Mouse (Mus musculus) frontal cortex, postnatal 14 days (tissue): ENCODE data around the gene Rpl34.

Source experiments
- DNase-seq, 2 experiments: peaks; one replicate each; pipeline ENCODE4 v3.0.0; 2022; ENCODE audit warnings: low spot score in 2 of 2

The Rpl34 gene

DNA sequence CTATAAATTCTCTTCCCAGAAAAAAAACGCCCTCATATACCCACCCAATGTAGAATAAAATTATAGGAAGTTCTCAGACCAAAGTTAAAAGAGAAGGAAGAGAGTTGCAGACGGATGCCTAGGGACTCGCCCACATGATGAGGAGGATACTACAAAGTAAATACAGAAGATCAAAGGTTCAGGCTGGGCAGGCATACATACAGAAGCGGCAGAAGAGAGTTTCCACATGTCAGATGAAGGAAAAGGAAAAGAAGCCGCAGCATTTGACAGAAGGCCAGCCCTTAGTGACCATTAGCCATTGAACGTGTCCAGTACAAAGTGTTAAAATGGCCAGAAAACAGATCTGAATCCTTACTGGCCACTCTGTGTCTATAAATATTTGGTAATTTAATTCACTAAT lies 17.3 kb downstream of the Rpl34 start:
- no peak for DNase-seq

DNA sequence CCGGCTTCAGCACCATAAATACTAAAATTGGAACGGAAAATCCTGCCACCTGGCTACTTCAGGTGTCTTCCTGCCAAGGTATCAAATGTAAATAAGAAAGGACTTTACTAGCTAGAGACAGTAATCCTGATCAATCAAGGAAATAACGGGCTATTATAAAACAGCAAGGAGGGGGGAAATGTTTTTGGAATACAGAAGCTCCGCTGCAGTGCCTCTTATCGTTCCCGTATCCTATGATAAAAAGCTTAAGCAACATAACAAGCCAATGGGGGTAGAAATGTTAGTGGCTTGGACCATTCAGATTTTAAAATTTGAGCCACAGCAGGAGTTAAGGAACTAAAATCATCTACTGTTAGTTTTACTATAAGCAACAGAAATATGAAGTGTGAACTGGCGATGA lies 20.1 kb downstream of the Rpl34 start:
- no peak for DNase-seq

DNA sequence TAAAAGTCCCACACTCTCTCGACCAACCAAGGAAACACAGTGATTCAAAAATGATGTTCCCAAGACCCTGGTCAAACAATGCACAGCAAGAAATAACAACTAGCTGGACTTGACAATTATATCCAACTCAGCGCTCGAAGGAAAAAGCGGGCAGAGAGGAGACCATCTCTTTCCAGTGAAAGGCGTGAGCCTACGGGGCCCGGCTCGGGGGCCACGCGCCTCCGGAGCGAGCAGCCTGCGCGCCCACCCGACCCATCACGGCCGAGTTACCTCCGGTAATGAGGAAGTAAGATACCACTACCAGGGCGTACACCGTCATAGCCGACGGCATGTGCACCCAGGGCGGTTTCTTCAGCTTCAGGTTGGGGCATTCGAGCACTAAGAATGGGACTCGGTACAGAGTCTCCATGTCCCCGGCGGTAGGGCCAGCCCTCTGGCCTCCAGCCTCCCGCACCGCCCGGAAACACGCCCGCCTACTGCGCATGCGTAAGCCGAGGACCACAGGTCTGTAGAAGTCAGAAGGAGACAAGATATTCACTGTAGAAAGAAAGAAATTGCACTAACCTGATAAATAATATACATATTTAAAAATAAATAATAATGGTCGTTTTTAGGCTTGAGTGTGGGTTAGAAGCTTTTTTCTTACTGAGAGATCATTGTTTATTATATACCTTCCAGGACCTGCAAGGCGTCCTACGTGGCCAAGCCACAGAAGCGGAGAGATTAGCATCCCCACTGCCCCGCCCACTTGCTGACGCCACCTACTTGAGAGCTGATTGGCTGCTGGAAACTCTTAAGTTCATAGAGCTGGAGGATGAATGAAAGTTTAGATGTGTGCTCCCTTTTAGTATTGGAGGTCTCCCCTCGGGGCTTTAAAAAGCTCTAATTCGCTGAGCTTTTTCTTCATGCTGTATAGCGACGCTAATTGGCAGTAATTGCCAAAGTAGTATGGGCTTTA lies 21.0 kb downstream of the Rpl34 start, which contains the start of gene Ostc:
Gene Ostc, minus strand, starts transcription at position 478 of the 958 bp plus-strand sequence.
- DNase-seq, result peak; percentile 91 to 95

DNA sequence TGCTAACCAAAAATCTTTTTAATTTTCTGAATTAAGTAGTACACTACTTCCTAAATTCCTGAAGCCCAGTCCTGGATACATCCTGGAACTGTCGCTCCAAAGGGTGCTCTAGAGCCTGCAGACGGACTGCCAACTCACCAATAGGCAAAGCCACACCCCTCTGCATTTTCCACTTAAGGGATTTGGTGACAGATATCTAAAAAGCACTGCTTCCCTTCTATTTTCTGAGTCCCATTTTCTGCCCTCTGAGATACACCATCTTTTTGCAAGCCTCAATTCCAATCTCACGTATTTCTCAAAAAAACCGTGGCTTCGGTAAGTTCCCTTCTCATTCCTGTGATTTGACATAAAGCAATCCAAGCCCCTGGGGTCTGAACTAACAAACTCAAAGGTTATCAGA lies 21.7 kb downstream of the Rpl34 start:
- DNase-seq, result no peak

DNA sequence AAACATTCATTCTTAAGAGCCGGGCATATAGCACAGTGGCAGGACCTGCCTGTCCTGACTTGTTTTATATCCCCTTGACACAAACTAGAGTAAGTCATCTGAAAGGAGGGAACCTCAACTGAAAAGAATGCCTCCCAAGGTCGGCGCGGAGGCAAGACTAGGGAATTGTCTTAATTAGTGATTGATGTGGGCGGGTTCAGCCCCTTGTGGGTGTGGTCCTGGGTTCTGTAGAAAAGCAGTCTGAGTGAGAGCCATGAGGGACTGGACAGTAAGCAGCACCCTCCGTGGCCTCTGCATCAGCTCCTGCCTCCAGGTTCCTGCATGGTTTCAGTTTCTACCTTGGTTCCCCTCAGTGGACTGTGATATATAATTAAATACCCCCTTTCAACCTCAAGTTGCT lies 27.9 kb downstream of the Rpl34 start:
- DNase-seq, result no peak

DNA sequence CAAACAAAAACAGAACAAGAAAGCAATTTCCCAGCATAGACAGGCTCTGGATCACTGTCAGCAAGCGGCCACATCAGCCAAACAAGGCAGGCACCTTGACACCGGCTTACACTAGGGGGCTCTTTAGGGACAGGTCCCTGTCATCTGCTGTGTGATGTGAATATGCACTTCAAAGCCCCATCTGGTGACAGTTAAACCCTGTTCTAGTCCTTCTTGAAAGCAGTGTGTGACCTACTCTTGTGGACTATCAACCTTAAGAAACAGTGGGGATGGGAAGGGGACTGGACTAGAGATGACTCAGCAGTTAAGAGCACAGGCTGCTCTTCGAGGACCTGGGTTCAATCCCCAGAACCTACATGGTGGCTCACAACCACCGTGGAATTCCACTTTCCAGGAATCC lies 32.6 kb downstream of the Rpl34 start:
- no peak for DNase-seq

DNA sequence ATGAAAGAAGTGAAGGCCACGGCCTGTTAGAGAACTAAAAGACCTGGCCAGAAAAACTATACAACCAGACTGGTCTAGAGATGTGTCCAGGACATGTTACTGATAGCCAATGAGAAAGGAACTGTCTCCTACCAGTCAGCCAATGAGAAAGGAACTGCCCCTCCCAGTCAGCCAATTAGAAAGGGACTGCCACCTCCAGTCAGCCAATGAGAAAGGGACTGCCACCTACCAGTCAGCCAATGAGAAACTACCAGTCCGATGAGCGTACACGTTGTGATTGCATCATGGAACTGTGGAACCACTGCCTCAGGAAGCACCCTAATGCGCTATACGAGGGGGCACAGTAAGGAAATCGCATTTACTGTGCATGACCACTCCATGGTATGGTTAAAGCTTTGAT lies 35.5 kb downstream of the Rpl34 start:
- no peak for DNase-seq

DNA sequence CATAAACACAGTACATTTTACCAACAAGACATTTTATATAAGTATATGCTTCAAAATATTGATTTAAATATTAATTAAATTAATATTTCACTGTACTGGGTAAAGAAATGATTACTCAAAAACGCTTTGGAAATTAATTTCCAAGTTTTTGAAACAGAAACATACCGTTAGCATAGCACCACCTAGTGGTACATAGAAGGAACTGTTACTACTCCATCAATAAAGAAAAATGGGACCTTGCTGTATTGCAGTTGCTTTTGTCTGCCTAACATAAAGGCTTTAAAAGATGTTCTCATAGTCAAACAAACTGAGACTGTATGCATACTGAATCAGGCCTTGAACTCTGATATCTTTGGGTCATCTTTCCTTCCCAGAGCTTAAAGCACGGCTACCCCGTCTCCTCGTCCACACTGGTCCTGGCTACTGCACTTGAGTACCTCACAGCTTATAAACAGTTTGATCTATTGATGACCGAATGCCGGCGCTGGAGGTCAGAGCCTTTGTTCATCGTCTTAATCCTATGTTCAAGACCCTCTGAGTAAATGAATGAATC lies 36.1 kb downstream of the Rpl34 start:
- no peak for DNase-seq

DNA sequence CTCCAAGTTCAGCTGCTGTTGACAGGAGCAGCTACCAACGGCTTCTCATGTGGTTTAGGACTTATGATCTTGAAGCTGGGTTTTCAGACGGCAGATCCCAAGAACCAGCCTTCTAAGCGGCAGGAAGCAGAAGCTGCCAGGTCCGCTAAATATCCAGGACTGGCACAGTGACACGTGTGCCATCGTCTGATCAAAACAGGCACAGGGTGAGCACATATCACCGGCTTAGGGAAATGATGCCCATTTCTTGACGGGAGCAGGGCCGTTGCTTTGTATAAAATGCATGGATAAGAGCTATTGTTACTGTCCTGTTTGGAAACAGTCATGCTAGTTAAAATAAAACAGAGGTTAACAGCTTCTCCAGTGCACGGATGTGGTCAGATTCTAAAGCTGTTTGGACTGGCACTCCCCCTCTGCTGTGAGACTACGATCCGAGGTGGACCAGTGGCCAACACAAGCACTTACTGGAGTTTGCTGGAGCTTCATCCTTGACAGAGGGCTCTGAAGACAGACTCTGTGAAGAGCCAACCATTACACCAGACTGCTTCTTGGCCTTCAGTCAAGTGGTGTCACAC lies 38.5 kb downstream of the Rpl34 start:
- no peak for DNase-seq

DNA sequence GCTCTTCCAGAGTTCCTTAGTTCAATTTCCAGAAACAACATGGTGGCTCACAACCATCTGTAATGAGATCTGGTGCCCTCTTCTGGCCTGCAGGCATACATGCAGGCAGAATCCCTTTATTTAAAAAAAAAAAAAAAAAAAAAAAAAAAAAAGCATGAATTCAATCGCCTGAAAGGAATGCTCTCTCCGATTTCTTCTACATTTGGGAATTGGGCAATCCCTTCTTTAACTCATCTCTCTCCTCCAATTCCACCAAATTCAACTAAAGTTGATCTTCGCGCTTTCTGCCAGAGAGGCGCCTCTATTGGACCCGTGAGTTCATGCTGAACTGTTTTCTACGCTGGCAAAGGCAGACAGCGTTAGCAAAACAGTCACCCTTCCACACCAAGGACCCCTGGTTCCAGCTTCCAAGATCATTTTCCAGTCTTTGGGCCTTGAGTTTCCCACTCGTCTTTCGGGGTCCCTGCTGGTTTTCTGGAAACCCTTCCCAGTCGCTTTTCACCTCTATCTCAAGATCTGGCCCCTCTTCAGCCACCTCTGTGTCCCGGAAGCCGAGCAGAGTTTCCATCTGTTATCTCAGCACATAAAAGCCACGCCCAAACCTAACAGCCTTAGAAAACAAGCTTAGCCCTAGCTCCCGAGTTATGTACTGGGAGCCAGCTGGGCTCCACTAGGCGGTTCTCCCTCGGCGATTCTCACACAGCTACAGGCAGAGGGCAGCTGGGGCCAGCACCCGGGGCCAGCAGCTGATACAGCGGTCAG lies 39.2 kb downstream of the Rpl34 start:
- no peak for DNase-seq

DNA sequence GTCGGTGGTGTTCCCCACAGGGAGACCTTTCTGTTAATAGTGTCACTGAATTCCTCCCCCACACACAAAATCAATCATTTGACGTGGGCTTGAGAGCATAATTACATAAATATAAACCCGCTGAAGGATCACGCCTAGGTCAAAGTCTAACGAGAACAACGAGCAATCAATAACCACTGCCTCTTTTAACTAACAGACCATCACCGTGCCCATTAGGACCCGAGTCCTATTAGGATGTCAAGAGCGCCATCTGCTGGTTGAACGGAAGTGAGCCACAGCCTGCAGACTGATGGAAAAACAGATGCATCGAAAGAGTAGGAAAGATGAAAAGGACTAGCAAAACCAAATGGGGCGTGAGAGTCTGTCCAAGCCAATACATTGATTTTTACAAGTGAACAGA lies 40.6 kb downstream of the Rpl34 start:
- peak; percentile 58 to 84 for DNase-seq

DNA sequence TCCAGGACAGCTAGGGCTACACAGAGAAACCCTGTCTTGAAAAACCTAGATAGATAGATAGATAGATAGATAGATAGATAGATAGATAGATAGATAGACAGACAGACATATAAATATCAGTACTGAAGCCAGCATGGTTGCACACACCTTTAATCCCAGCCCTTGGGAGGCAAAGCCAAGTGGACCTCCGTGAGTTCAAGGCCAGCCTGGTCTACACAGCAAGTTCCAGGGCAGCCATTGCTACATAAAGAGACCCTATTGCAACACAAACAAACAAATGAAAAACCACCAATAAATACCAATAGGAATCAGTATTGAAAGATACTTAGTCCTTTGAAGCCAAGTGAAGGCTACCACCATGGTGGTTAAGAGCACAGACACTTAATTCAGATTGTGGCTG lies 43.1 kb downstream of the Rpl34 start:
- no peak for DNase-seq

DNA sequence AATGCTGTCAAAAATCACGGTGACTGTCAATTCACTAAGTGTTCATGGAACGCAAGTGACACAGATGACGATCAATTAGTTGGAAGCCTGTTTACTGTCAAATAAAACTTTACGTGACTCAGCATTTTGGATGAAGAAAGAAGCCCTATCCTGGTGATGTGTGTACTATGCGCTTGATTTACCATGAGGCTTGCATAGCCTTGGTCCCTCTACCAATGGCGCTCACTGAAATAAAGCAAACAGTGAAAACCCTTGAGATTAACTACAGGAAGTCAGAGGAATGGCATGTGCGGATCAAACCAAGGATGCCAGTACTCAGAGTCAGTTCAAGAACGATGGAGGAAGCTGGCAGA lies 45.2 kb downstream of the Rpl34 start:
- no peak for DNase-seq

DNA sequence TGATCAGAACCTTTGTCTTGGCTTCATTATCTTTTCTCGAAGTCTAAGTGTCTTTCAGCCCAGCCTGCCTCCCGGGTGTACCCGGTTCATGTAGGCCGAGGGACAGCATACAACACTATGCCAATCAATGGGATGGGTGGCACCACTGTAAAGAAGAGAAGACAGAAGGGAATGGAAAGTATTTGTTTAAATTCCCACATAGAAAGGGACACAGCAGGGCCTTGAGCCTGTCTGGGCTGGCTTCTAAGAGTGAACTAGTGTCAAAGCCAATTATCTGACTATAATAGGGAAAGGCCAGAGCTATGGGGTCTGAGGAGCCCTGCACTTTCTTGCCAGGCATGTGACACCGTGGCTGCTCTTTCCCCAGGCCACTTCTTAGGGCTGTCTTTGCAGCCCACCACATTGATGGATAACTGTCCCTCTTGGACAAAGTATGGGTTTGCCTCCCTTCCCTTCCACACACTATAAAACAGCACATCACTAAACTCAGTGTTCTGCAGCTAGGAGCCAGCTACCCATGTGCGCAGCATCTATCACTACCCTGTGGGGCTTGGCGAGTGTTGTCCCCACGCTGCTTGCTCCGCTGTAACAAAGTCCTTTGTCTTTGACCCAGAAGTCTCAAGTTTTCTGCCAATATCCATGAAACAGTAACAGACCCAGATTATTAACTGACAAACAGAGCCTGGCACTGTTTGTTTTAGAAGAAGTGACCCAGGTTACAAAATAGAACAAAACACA lies 45.8 kb downstream of the Rpl34 start:
- no peak for DNase-seq

DNA sequence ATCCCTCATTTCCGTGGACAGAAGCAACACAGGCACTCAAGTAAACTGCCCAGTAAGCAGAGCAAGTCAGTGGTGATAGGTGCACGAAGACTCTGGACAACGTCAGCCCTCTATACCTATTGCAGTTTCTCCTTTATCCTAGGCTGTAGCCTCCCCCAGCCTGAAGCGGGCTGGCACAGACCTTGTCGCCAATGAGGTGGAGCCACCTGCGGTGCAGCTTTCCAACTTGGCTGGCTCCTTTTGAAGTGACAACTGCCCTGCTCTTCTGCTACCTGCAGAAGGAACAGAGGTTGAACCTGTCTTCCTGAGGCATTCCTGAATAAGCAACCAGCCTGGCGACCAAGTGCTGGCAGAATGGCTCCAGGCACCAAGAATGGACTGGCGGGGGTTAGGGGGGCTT lies 46.4 kb downstream of the Rpl34 start:
- no peak for DNase-seq

DNA sequence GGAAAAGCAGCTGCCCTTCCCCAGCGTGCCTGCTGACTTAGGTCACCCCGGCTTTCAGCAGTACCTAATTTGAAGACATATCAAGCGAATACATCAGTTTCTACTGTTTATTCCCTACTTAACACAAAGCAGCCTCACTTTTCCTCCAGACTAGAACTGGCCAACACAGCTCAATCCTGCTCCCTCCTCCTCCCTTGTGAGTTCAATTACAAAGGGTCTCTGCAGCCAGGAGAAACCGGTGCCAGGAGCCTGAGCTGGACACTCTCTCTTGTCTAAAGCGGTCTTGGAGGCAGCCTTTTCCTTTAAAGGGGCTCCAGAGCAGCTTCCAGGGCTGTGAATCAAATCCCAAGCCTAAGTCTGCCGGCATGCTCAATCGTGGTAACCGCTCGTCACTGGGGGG lies 48.0 kb downstream of the Rpl34 start:
- DNase-seq, result no peak

DNA sequence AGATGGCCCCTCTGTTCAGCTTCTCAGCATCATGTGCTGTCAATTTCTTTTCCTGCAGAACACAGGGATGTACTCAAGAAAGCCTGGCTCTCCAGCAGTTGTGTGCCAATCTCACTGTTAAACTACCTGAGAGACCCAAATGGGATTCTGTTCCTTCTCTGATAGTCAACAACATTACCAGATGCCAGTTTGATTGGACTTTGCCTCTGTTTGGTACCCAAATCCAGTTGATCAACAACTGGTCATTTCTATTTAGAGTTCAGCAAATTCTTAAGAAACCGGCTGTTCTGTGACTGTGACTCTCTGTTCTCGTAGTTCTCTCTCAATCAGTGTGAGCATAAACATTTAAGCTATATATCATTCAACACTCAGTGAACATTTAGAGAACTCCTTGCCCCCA lies 49.0 kb downstream of the Rpl34 start:
- no peak for DNase-seq

DNA sequence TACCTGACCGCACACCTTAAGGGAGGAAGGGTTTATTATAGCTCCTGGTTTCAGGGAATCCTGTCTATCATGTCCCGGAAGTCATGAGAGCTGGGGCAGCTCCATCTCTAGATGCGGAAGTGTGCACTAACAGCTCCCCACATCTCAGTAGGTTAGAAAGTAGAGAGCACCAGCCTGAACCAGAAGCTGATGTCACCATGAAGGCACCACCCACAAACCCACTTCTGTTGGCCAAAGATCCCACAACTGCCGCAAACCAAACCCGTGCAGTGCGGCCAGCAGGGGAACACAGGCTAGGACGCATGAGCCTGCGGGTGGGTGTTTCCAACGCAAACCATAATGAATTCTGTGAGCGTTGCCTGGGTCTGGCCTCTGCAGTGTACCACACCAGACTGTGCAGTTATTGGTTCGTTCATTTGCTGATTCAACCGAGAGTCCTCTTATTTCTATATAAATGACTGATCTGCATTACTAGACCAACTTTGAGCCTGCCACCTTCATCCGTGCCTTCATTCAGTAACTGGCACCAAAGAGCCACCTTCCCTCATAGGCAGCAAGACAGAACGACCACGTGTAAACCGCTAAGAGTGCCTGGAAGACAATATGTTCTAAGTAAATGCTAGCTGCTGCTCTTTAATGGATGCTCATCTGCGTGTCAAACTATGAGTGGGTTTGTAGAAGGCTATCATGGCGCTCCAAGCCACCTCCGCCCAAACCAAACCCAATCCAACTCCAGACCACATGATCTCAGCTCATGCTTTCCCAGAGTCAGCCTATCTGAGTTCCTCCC lies 52.3 kb downstream of the Rpl34 start:
- no peak for DNase-seq
